Mouse (Mus musculus) left cerebral cortex, postnatal 14 days (tissue): ENCODE measurements around the gene Nbeal1. TPM values are rescaled to one million over a fixed set of nuclear protein-coding genes. Genes with fewer than 3 reads are reported as not detected.

Experiments used
- DNase-seq, 2 experiments: peaks; one replicate each; pipeline ENCODE4 v3.0.0; 2021 to 2022; ENCODE audit warnings: low spot score in 2 of 2, mixed read lengths in 1 of 2
- intact Hi-C: fragments of 180-260 bp; cut with DNase I; formaldehyde crosslinking; loops from one replicate; pipeline ENCODE4 v1.15.1; 2025
- total RNA-seq, 2 experiments: library from RNA; stranded (reverse); gene quantifications; 2 replicates each; pipeline ENCODE4 v1.2.3; 2021

Gene Nbeal1
- total RNA-seq, 2 experiments from 2014 or later, result 17.2 to 18.1 TPM

GRCm38 (mm10) chr1:60342808-60343629, 162.6 kb downstream of the Nbeal1 start, which contains the start of gene Cyp20a1:
Gene Cyp20a1 (plus strand): TSS chr1:60343323.
- intact Hi-C loops, result loop anchor here (2.0 kb wide), 1 partner anchor 66 kb away; the partner anchor contains the start of gene Abi2
- peak; percentile 88 to 90 for DNase-seq

GRCm38 (mm10) chr1:60343630-60344455, 163.4 kb downstream of the Nbeal1 start:
- DNase-seq, result no peak
- intact Hi-C loops, result loop anchor here (2.0 kb wide), 1 partner anchor 65 kb away; the partner anchor contains the start of gene Abi2

DNA sequence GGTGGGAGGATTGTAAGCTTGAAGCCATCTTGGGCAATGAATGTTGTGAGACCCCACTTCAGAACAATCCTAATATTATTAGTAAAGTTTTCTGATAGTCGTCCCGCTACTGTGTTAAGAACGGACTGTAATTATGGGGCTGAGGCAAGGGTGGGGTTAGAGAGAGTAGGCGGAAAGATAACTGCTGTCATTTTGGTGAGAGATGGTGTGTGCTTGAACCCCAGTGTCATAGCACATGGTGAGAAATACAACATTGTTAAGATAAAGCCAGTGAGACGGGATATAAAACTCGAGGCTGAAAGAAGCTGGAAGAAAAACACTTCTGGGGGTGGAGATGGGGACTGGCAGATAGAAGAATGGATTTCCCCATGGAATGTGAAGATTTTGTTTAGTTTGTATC, 164.3 kb downstream of the Nbeal1 start:
- intact Hi-C loops, result no loop called here
- DNase-seq, result no peak

- intact Hi-C loops, result no loop called here
These were observed 165.3 kb downstream of the Nbeal1 start for GRCm38 (mm10) chr1:60345712-60346111.

DNA sequence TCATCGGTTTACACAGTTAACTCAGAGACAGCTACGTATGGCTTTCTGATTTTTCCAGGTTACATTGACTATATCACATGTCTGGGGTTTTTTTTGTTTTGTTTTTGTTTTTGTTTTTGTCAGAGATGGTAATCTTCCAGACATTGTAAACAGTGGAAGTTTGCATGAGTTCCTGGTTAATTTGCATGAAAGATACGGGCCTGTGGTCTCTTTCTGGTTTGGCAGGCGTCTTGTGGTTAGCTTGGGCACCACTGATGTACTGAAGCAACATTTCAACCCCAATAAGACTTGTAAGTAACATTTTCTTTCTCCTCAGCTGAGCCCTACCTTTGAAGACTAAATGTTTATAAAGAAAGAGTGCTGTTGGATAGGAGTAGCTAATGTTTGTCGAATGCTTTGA, 172.4 kb downstream of the Nbeal1 start:
- intact Hi-C loops, result no loop called here
- no peak for DNase-seq

More at GRCm38 (mm10) chr1:60345712-60346111, 165.3 kb downstream of the Nbeal1 start:
- no peak for DNase-seq

- intact Hi-C loops, result no loop called here
These were observed 181.2 kb downstream of the Nbeal1 start for GRCm38 (mm10) chr1:60361626-60362025.

DNA sequence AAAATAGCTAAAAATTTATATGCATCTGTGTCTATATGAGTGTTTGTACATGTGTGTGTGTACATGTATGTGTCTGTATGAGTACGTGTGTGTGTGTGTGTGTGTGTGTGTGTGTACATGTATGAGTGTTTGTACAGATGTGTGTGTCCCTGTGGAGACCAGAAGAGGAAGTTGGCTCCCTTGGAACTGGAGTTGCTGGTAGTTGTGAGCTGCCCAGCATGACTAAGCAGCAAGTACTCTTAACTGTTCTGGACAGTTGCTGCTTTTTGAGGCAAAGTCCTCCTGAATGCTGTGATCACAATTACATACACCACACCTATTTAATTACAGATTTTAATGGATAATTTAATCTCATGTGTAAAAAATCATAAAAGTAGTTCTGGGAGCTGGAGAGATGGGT, 196.2 kb downstream of the Nbeal1 start:
- no peak for DNase-seq
- intact Hi-C loops, result no loop called here

More at GRCm38 (mm10) chr1:60361626-60362025, 181.2 kb downstream of the Nbeal1 start:
- DNase-seq, result no peak

GRCm38 (mm10) chr1:60381910-60382309, 201.5 kb downstream of the Nbeal1 start:
- intact Hi-C loops, result no loop called here
- DNase-seq, result peak in 1 of 2 experiments; percentile 20

Other genes with a start within 250 kb of the Nbeal1 start
- gene Ica1l, start 137.4 kb upstream of the Nbeal1 start, total RNA-seq, result 10 to 100 TPM; 38.2 to 42.1 TPM
- 10 to 100 TPM; 23.9 to 28.6 TPM for gene Carf, start 82.4 kb upstream of the Nbeal1 start, total RNA-seq
- gene Wdr12, start 82.0 kb upstream of the Nbeal1 start, total RNA-seq, result 10 to 100 TPM; 25.6 to 30.7 TPM
- gene Cyp20a1, start 162.7 kb downstream of the Nbeal1 start, total RNA-seq, result 10 to 100 TPM in 1 of 2 experiments, 1 to 10 TPM in 1; 8.2 to 12.2 TPM
- gene Abi2, start 229.0 kb downstream of the Nbeal1 start, total RNA-seq, result 100 to 1,000 TPM; 446 to 466 TPM